Comparison of ENCODE assay signal across 33 mouse cellular contexts in genomic region chr9:99090546-99090945, GRCm38 (mm10). TPM values are rescaled to one million over a fixed set of nuclear protein-coding genes. Genes with fewer than 3 reads are reported as not detected.
DNase-seq lines count a peak whose midpoint lies in the region; TF ChIP-seq lines count a peak whose summit lies in the region.
"Had no signal": no experiment of that assay in that cellular context is flagged by ENCODE, and none has a peak within 500 bp of the region (broad histone marks: within the 10 kb centered on the region; RNA-seq: fewer than 3 reads in every experiment).

No protein-coding gene starts in this region.

- H3K4me3 ChIP-seq in bone marrow macrophage, adult 2 months (ENCODE audit: insufficient read depth, low read length) = no peak overlapping the region
- peak overlapping the region; percentile 57 for H3K4me3 ChIP-seq in megakaryocyte, embryonic 14.5 days (replicated peaks)
- H3K4me3 ChIP-seq: hindbrain, embryonic 13.5 days; liver, embryonic 15.5 days; lung, embryonic 15.5 days; midbrain, embryonic 10.5 days; neural tube, embryonic 13.5 days had no signal

- no peak for TF ChIP-seq CTCF in bone marrow macrophage, adult 2 months (IDR thresholded peaks at IDR 0.05; ENCODE audit: low read depth, low read length)

- peaks cover 100% of the 10 kb centered on the region for H3K36me3 ChIP-seq in megakaryocyte, embryonic 14.5 days (replicated peaks; ENCODE audit: low read length)
- H3K36me3 ChIP-seq: lung, embryonic 15.5 days had no signal

- H3K9me3 ChIP-seq in megakaryocyte, embryonic 14.5 days = no peaks in the 10 kb centered on the region
- H3K9me3 ChIP-seq: G1E; hindbrain, embryonic 13.5 days; liver, embryonic 15.5 days; lung, embryonic 15.5 days; midbrain, embryonic 10.5 days; neural tube, embryonic 13.5 days had no signal

- peak; percentile 78 to 86 for DNase-seq in adrenal gland, adult (ENCODE audit: inconsistent age in 2 of 2, low spot score in 1 of 2)
- no peak for DNase-seq in adrenal gland, postnatal 4 days (ENCODE audit: low spot score in 2 of 2)
- peak; percentile 56 for DNase-seq in 416B (ENCODE audit: low read depth)
- DNase-seq in frontal cortex, postnatal 36 days (ENCODE audit: low spot score in 2 of 2) = no peak
- no peak for DNase-seq in cerebellum, adult 18-20 months
- no peak for DNase-seq in urinary bladder, postnatal 4 days (ENCODE audit: low spot score in 2 of 2)
- DNase-seq: cerebellum, adult 8-10 months; cerebellum, postnatal 25 days; heart, postnatal 14 days; kidney, adult 8-10 months; kidney, postnatal 4 days; liver; thymus, adult 2 months; thymus, postnatal 36 days had no signal

- TF ChIP-seq POLR2A in bone marrow macrophage, adult 2 months (IDR thresholded peaks at IDR 0.05; ENCODE audit: borderline replicate concordance, low read depth, low read length) = no peak

- peaks cover 31% of the 10 kb centered on the region for H3K4me1 ChIP-seq in bone marrow macrophage, adult 2 months (ENCODE audit: control insufficient read depth, insufficient read depth, low read length)
- peaks cover 77% of the 10 kb centered on the region for H3K4me1 ChIP-seq in megakaryocyte, embryonic 14.5 days
- H3K4me1 ChIP-seq: hindbrain, embryonic 13.5 days; lung, embryonic 15.5 days; neural tube, embryonic 13.5 days had no signal

- H3K27me3 ChIP-seq in megakaryocyte, embryonic 14.5 days (replicated peaks) = no peaks in the 10 kb centered on the region
- H3K27me3 ChIP-seq: hindbrain, embryonic 13.5 days; liver, embryonic 15.5 days; lung, embryonic 15.5 days; neural tube, embryonic 13.5 days had no signal

- H3K27ac ChIP-seq in bone marrow macrophage, adult 2 months (ENCODE audit: insufficient read depth, low read depth, low read length) = peak overlapping the region; percentile 87
- H3K27ac ChIP-seq: hindbrain, embryonic 13.5 days; kidney, postnatal 0 days; liver, embryonic 15.5 days; lung, embryonic 15.5 days; midbrain, embryonic 10.5 days; neural tube, embryonic 13.5 days had no signal

RNA-seq across cellular contexts. Expression of gene Pik3cb, which starts 49.9 kb away (rescaled TPM):
- 10 to 100 TPM in 1 of 2 experiments, 1 to 10 TPM in 1; 9.4 to 10.2 TPM for total RNA-seq in adrenal gland, postnatal 4 days (2021)
- polyA plus RNA-seq in bone marrow macrophage, adult 2 months (2012; ENCODE audit: insufficient read depth, insufficient read length, missing spikeins) = 13.4 and 15.6 TPM in 2 replicates
- polyA plus RNA-seq in megakaryocyte, embryonic 14.5 days (2012; ENCODE audit: insufficient read depth, low replicate concordance) = 0.82 and 1.8 TPM in 2 replicates

RNA-seq across cellular contexts. Expression of gene Gm1123, which starts 55.0 kb away (rescaled TPM):
- total RNA-seq in adrenal gland, postnatal 4 days (2021) = not detected
- 0.36 TPM in 1 of 2 replicates, not detected in the other for polyA plus RNA-seq in bone marrow macrophage, adult 2 months (2012; ENCODE audit: insufficient read depth, insufficient read length, missing spikeins)
- not detected in 2 replicates for polyA plus RNA-seq in megakaryocyte, embryonic 14.5 days (2012; ENCODE audit: insufficient read depth, low replicate concordance)
- total RNA-seq: gastrocnemius, adult 8-10 months; gastrocnemius, postnatal 4 days; heart, adult 8-10 months; heart, postnatal 14 days; left cerebral cortex, adult 18-20 months; left cerebral cortex, postnatal 14 days; midbrain, postnatal 0 days had no signal
- polyA plus RNA-seq: embryonic facial prominence, embryonic 11.5 days; forebrain, embryonic 14.5 days; frontal cortex, adult 2 months; G1E; limb, embryonic 11.5 days; lung, embryonic 15.5 days; midbrain, embryonic 10.5 days had no signal

Comparison
In these comparisons a context has a peak if more than half of its experiments do, and no peak if none do; other contexts are left out.
1. DNase-seq: peak in adrenal gland, adult (2 of 2) and 416B (single experiment); none in adrenal gland, postnatal 4 days (0 of 2), frontal cortex, postnatal 36 days (0 of 2), cerebellum, adult 18-20 months (0 of 2) and urinary bladder, postnatal 4 days (0 of 2).